Mouse (Mus musculus) kidney, embryonic 14.5 days (tissue): ENCODE measurements around the gene Eppin. TPM values are rescaled to one million over a fixed set of nuclear protein-coding genes. Genes with fewer than 3 reads are reported as not detected.

Experiments
- polyA plus RNA-seq: library from polyadenylated mRNA; unstranded; fragments of >200 nt; fragmentation: Nextera tagmentation; extraction: Ambion mirVana; gene quantifications from 2 replicates; pipeline ENCODE4 v1.2.1, GENCODE M21; 2014

Eppin gene
- polyA plus RNA-seq, 1 experiment from 2014 or later = not detected

Other genes with a start within 250 kb of the Eppin start
- gene Slpi, start 204.5 kb downstream of the Eppin start, polyA plus RNA-seq = 0.44 TPM in 1 of 2 replicates, not detected in the other
- gene Rbpjl, start 190.5 kb downstream of the Eppin start, polyA plus RNA-seq = not detected in 2 replicates
- 0.12 and 0.20 TPM in 2 replicates for gene Matn4, start 188.4 kb downstream of the Eppin start, polyA plus RNA-seq
- gene Sdc4, start 149.7 kb downstream of the Eppin start, polyA plus RNA-seq = 87.8 and 108 TPM in 2 replicates
- gene Sys1, start 136.6 kb downstream of the Eppin start, polyA plus RNA-seq = 66.8 and 69.4 TPM in 2 replicates
- 7.1 and 8.4 TPM in 2 replicates for gene Gm20458, start 132.6 kb downstream of the Eppin start, polyA plus RNA-seq
- gene Trp53tg5, start 119.9 kb downstream of the Eppin start, polyA plus RNA-seq = not detected in 2 replicates
- gene Dbndd2, start 107.5 kb downstream of the Eppin start, polyA plus RNA-seq = 12.4 and 14.7 TPM in 2 replicates
- 70.7 and 79.2 TPM in 2 replicates for gene Pigt, start 96.1 kb downstream of the Eppin start, polyA plus RNA-seq
- 330 and 331 TPM in 2 replicates for gene Wfdc2, start 31.2 kb downstream of the Eppin start, polyA plus RNA-seq
- gene Spint3, start 20.1 kb downstream of the Eppin start, polyA plus RNA-seq = not detected in 2 replicates
- not detected in 2 replicates for gene Wfdc6a, start 8.1 kb downstream of the Eppin start, polyA plus RNA-seq
- not detected in 2 replicates for gene Wfdc6b, start 19.9 kb upstream of the Eppin start, polyA plus RNA-seq
- not detected in 2 replicates for gene Wfdc8, start 20.0 kb upstream of the Eppin start, polyA plus RNA-seq
- not detected in 2 replicates for gene Wfdc16, start 45.2 kb upstream of the Eppin start, polyA plus RNA-seq
- not detected in 2 replicates for gene Wfdc10, start 62.5 kb upstream of the Eppin start, polyA plus RNA-seq
- not detected in 2 replicates for gene Wfdc9, start 63.0 kb upstream of the Eppin start, polyA plus RNA-seq
- not detected in 2 replicates for gene Wfdc11, start 80.5 kb upstream of the Eppin start, polyA plus RNA-seq
- gene Wfdc13, start 91.5 kb upstream of the Eppin start, polyA plus RNA-seq = 0.54 and 0.93 TPM in 2 replicates
- 1.1 and 1.4 TPM in 2 replicates for gene Spint4, start 104.9 kb upstream of the Eppin start, polyA plus RNA-seq
- gene Spint5, start 121.7 kb upstream of the Eppin start, polyA plus RNA-seq = not detected in 2 replicates
- 0.83 and 1.4 TPM in 2 replicates for gene Wfdc3, start 152.3 kb upstream of the Eppin start, polyA plus RNA-seq
- 64.4 and 70.8 TPM in 2 replicates for gene Dnttip1, start 152.4 kb upstream of the Eppin start, polyA plus RNA-seq
- 559 and 687 TPM in 2 replicates for gene Ube2c, start 176.3 kb upstream of the Eppin start, polyA plus RNA-seq
- gene Tnnc2, start 186.4 kb upstream of the Eppin start, polyA plus RNA-seq = 1.8 and 1.9 TPM in 2 replicates
- 16.0 and 16.6 TPM in 2 replicates for gene Snx21, start 192.2 kb upstream of the Eppin start, polyA plus RNA-seq
- 13.7 and 17.0 TPM in 2 replicates for gene Acot8, start 211.3 kb upstream of the Eppin start, polyA plus RNA-seq
- gene Zswim3, start 211.5 kb upstream of the Eppin start, polyA plus RNA-seq = 7.3 and 9.0 TPM in 2 replicates
- 12.4 and 20.0 TPM in 2 replicates for gene Zswim1, start 229.1 kb upstream of the Eppin start, polyA plus RNA-seq
- gene Spata25, start 234.9 kb upstream of the Eppin start, polyA plus RNA-seq = not detected in 2 replicates
- gene Ctsa, start 239.3 kb upstream of the Eppin start, polyA plus RNA-seq = 122 and 135 TPM in 2 replicates
- 6.0 and 6.6 TPM in 2 replicates for gene Neurl2, start 239.9 kb upstream of the Eppin start, polyA plus RNA-seq